In genomic region chr13:75931073-75931472, GRCm38 (mm10) we compare ENCODE assay signal across 8 mouse cellular contexts. TPM values are rescaled to one million over a fixed set of nuclear protein-coding genes. Genes with fewer than 3 reads are reported as not detected.
DNase-seq lines count a peak whose midpoint lies in the region.

No protein-coding gene starts in this region.

- H3K9me3 ChIP-seq in limb, embryonic 10.5 days (replicated peaks) = no peaks in the 10 kb centered on the region

- no peak overlapping the region for H3K27ac ChIP-seq in limb, embryonic 10.5 days

- H3K27me3 ChIP-seq in limb, embryonic 10.5 days (ENCODE audit: low read depth, poor library complexity, severe bottlenecking) = no peaks in the 10 kb centered on the region

- WGBS in limb, embryonic 10.5 days = 37% methylated on average over 5 of the region's 5 CpGs

- H3K4me1 ChIP-seq in limb, embryonic 10.5 days = peaks cover 7% of the 10 kb centered on the region; the same call in 1 of the 2 replicates

- peaks cover 70% of the 10 kb centered on the region for H3K36me3 ChIP-seq in limb, embryonic 10.5 days

- no peak overlapping the region for H3K4me3 ChIP-seq in limb, embryonic 10.5 days

- peak; percentile 46 for DNase-seq in adrenal gland, postnatal 10 days
- no peak for DNase-seq in adrenal gland, adult 8-10 months
- peak; percentile 64 for DNase-seq in embryo, embryonic 11 days
- peak; percentile 10 to 36 for DNase-seq in heart, adult 9 months (ENCODE audit: low spot score in 2 of 2)
- peak; percentile 13 for DNase-seq in kidney, adult 9 months
- peak; percentile 48 for DNase-seq in limb, embryonic 10.5 days (ENCODE audit: low spot score)
- DNase-seq in neural tube, embryonic 10.5 days (ENCODE audit: extremely low spot score, low spot score) = peak; percentile 62
- DNase-seq in spleen, postnatal 4 days (ENCODE audit: low spot score in 2 of 2) = no peak

RNA-seq across cellular contexts. Expression of gene Rhobtb3, which starts 12.7 kb away (rescaled TPM):
- total RNA-seq in adrenal gland, postnatal 10 days (2021) = 10 to 100 TPM; 12.3 to 15.9 TPM
- 10 to 100 TPM in 2 of 4 experiments, 1 to 10 TPM in 2; 5.7 to 13.8 (median 8.9) TPM for total RNA-seq in adrenal gland, adult 8-10 months (2022)
- polyA plus RNA-seq in limb, embryonic 10.5 days (2016; fragmentation: Nextera tagmentation; extraction: Ambion mirVana) = 60.3 and 66.4 TPM in 2 replicates

RNA-seq across cellular contexts. Expression of gene Spata9, which starts 35.9 kb away (rescaled TPM):
- not detected for total RNA-seq in adrenal gland, postnatal 10 days (2021)
- under 1 TPM in 1 of 4 experiments, not detected in 3; 0.74 TPM for total RNA-seq in adrenal gland, adult 8-10 months (2022)
- polyA plus RNA-seq in limb, embryonic 10.5 days (2016; fragmentation: Nextera tagmentation; extraction: Ambion mirVana) = 0.23 and 0.38 TPM in 2 replicates

Comparison
In these comparisons a context has a peak if more than half of its experiments do, and no peak if none do; other contexts are left out.
1. DNase-seq: peak in adrenal gland, postnatal 10 days (single experiment), embryo, embryonic 11 days (single experiment), heart, adult 9 months (2 of 2), kidney, adult 9 months (single experiment), limb, embryonic 10.5 days (single experiment) and neural tube, embryonic 10.5 days (single experiment); none in adrenal gland, adult 8-10 months (single experiment) and spleen, postnatal 4 days (0 of 2).